Mouse (Mus musculus) E14TG2a.4 (cell line): ENCODE results near the gene Atp6v0b.
A peak's percentile ranks its signal among the peaks of the same experiment; 100 is the strongest.

Source experiments
- H3K27me3 ChIP-seq: 2 replicates; pipeline ENCODE4 v1.6.1; 2014; ENCODE audit warnings: low read length, control low read depth; ENCODE audit not compliant: insufficient read depth
- H3K36me3 ChIP-seq: 2 replicates; pipeline ENCODE4 v1.6.1; 2014; ENCODE audit warnings: low read length, control low read depth; ENCODE audit not compliant: insufficient read depth
- H3K4me1 ChIP-seq: replicated peaks from 2 replicates; pipeline ENCODE4 v1.6.1; 2014; ENCODE audit warnings: low read depth, low read length, control low read depth
- H3K4me3 ChIP-seq: replicated peaks from 2 replicates; pipeline ENCODE4 v1.5.1; 2014; ENCODE audit warnings: mild to moderate bottlenecking, low read length
- H3K9me3 ChIP-seq: 2 replicates; pipeline ENCODE4 v1.6.1; 2014; ENCODE audit warnings: low read length, control low read depth
- CTCF ChIP-seq: conservative IDR thresholded peaks from 2 replicates; pipeline ENCODE4 v1.5.1; 2014; ENCODE audit warnings: low read length
- NANOG ChIP-seq: IDR thresholded peaks from 2 replicates; pipeline ENCODE4 v1.6.1; 2014; ENCODE audit warnings: borderline replicate concordance, low read length, mixed read lengths
- POU5F1 ChIP-seq: IDR thresholded peaks from 2 replicates; pipeline ENCODE4 v1.6.1; 2014; ENCODE audit warnings: low read length, borderline replicate concordance

Gene Atp6v0b

GRCm38 (mm10) chr4:117904094-117904493 lies 17.0 kb upstream of the Atp6v0b start:
- H3K4me3 ChIP-seq, result no peak overlapping the region
- peaks cover 5% of the 10 kb centered on the region; the same call in 1 of the 2 replicates for H3K4me1 ChIP-seq
- peaks cover 96% of the 10 kb centered on the region for H3K36me3 ChIP-seq
- no peaks in the 10 kb centered on the region for H3K27me3 ChIP-seq
- TF ChIP-seq CTCF (no peak), POU5F1 (no peak), NANOG (no peak)
- H3K9me3 ChIP-seq, result no peaks in the 10 kb centered on the region

DNA sequence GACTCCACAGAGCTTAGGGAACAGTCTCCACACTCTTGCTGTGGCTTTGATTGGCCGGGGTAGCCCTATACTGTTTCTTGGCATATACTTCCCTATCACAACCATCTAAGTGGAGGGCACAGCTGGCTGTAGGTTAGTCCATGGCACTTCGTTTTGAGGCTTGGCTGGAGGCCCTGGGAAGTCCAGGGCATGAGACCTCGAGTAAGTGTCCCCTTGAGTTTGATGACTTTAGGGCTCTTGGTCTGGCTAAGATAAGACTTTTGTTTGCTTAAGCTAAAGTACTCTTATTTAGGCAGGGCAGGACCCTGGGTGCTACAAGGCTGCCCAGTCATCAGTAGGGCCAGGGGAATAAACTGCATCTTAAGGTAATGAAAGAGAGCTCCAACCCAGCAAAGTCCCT lies 11.0 kb upstream of the Atp6v0b start:
- Histone ChIP-seq H3K36me3 (peaks cover 94% of the 10 kb centered on the region), H3K27me3 (no peaks in the 10 kb centered on the region), H3K4me1 (peaks cover 11% of the 10 kb centered on the region; the same call in 1 of the 2 replicates), H3K9me3 (no peaks in the 10 kb centered on the region), H3K4me3 (no peak overlapping the region)
- TF ChIP-seq NANOG (no peak), POU5F1 (no peak), CTCF (no peak)

DNA sequence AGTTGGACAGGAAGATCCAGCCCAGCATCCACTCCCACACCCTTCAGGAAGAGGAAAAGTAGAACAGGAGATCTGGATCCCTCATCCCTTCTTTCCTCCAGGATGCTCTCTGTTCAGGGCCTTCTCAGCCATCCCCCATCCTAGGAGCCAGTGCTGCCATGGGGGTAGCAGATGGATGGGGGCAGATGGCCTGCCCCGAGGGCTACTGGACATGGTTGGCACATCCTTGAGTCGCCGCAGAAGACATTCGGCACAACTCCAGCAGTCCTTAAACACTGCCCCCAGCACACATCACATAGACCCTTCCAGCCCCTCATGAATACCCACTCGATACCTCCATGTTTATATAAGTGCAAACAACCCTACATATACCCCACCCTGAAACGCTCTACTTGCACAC lies 8.9 kb upstream of the Atp6v0b start:
- no peaks in the 10 kb centered on the region for H3K9me3 ChIP-seq
- H3K27me3 ChIP-seq, result no peaks in the 10 kb centered on the region
- TF ChIP-seq CTCF (no peak), POU5F1 (no peak), NANOG (no peak)
- H3K4me3 ChIP-seq, result no peak overlapping the region
- H3K4me1 ChIP-seq, result peaks cover 21% of the 10 kb centered on the region
- peaks cover 74% of the 10 kb centered on the region for H3K36me3 ChIP-seq

GRCm38 (mm10) chr4:117895339-117895738 lies 8.2 kb upstream of the Atp6v0b start:
- Histone ChIP-seq H3K27me3 (no peaks in the 10 kb centered on the region), H3K4me1 (peaks cover 25% of the 10 kb centered on the region), H3K9me3 (no peaks in the 10 kb centered on the region), H3K4me3 (no peak overlapping the region), H3K36me3 (peaks cover 74% of the 10 kb centered on the region)
- TF ChIP-seq POU5F1 (no peak), NANOG (no peak), CTCF (no peak)

DNA sequence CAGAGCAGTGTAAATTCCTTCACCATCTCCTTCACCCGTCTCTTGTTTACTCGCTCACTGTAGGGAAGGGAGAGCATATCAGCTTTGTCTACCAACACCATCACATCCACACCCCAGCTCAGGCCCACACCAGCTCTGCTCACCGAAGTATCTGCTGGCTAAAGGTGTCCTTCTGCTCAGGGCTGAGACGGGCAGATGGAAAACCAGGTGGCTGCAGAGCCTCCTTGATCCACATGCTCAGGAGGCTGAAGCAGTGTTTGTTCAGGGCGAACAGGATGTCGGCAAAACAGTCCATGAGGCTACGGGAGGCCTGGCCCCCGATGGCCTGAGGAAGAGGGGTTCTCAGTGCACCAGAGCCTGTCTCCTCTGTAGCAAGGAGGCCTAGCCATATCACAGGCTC lies 7.5 kb upstream of the Atp6v0b start:
- TF ChIP-seq NANOG, result no peak
- TF ChIP-seq POU5F1, result no peak
- TF ChIP-seq CTCF, result no peak
- H3K4me3 ChIP-seq, result no peak overlapping the region
- no peaks in the 10 kb centered on the region for H3K9me3 ChIP-seq
- peaks cover 74% of the 10 kb centered on the region for H3K36me3 ChIP-seq
- peaks cover 32% of the 10 kb centered on the region for H3K4me1 ChIP-seq
- H3K27me3 ChIP-seq, result no peaks in the 10 kb centered on the region

GRCm38 (mm10) chr4:117893376-117893775 lies 6.2 kb upstream of the Atp6v0b start:
- peaks cover 36% of the 10 kb centered on the region for H3K4me1 ChIP-seq

DNA sequence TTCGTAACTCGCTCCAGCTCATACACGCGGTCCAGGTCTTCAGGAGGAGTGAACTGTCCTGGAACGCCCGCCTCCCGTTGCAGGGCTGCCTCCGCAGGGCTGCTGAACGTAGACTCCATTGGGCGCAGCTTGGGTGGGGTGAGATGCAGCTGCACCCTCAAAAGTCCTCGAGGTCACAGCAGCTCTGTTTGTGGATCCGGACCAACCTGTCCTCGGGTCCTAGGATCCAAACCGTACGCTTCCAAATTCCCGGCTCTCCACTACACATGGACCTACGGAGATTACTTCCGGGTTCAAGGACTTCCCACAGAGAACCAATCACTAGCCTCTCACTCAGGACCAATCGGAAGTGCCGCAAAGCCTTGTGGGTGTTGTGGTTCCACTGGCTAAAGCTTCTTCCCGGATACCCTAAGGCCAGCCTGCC lies 4.6 kb upstream of the Atp6v0b start, which contains the start of gene Dph2:
Gene Dph2, minus strand, starts transcription at position 295 of the 424 bp plus-strand sequence.
- H3K36me3 ChIP-seq, result peaks cover 63% of the 10 kb centered on the region
- no peaks in the 10 kb centered on the region for H3K27me3 ChIP-seq
- peak within 1 kb of the TSS; percentile 98 for H3K4me3 ChIP-seq
- no peak for TF ChIP-seq POU5F1
- no peak for TF ChIP-seq CTCF
- TF ChIP-seq NANOG, result no peak
- no peaks in the 10 kb centered on the region for H3K9me3 ChIP-seq
- peaks cover 44% of the 10 kb centered on the region for H3K4me1 ChIP-seq

More at GRCm38 (mm10) chr4:117893376-117893775, 6.2 kb upstream of the Atp6v0b start:
- Histone ChIP-seq H3K9me3 (no peaks in the 10 kb centered on the region), H3K27me3 (no peaks in the 10 kb centered on the region), H3K36me3 (peaks cover 74% of the 10 kb centered on the region), H3K4me3 (no peak overlapping the region)
- TF ChIP-seq POU5F1 (no peak), CTCF (no peak), NANOG (no peak)

GRCm38 (mm10) chr4:117890750-117891149 lies 3.6 kb upstream of the Atp6v0b start:
- Histone ChIP-seq H3K4me1 (peaks cover 52% of the 10 kb centered on the region), H3K9me3 (no peaks in the 10 kb centered on the region), H3K27me3 (no peaks in the 10 kb centered on the region), H3K4me3 (peak overlapping the region; percentile 98), H3K36me3 (peaks cover 59% of the 10 kb centered on the region)
- TF ChIP-seq POU5F1, result no peak
- TF ChIP-seq NANOG, result no peak
- TF ChIP-seq CTCF, result no peak

GRCm38 (mm10) chr4:117890031-117890430 lies 2.9 kb upstream of the Atp6v0b start:
- Histone ChIP-seq H3K36me3 (peaks cover 59% of the 10 kb centered on the region), H3K4me3 (no peak overlapping the region), H3K4me1 (peaks cover 49% of the 10 kb centered on the region), H3K27me3 (no peaks in the 10 kb centered on the region), H3K9me3 (no peaks in the 10 kb centered on the region)
- no peak for TF ChIP-seq NANOG
- no peak for TF ChIP-seq CTCF
- no peak for TF ChIP-seq POU5F1
